Mouse (Mus musculus) intestine, embryonic 16.5 days (tissue): ENCODE data around the gene Hnrnph1. TPM values are rescaled to one million over a fixed set of nuclear protein-coding genes. Genes with fewer than 3 reads are reported as not detected.

Source experiments
- ATAC-seq: fragments of 200-750 bp; cut with Nextera tagmentation; 2 replicates; pipeline ENCODE4 v1.8.0; 2017; ENCODE audit warnings: moderate TSS enrichment, moderate library complexity
- H3K27ac ChIP-seq: fragments of 300-500 bp; sonication (generic); 2 replicates; pipeline ENCODE4 v1.5.1; 2014; ENCODE audit warnings: mild to moderate bottlenecking, low read length
- H3K27me3 ChIP-seq: fragments of 300-500 bp; sonication (generic); replicated peaks from 2 replicates; pipeline ENCODE4 v1.6.1; 2014; ENCODE audit warnings: low read length, control low read depth, mixed read lengths; ENCODE audit not compliant: control insufficient read depth, insufficient read depth
- H3K36me3 ChIP-seq: fragments of 300-500 bp; sonication (generic); 2 replicates; pipeline ENCODE4 v1.6.1; 2014; ENCODE audit warnings: low read length, control low read depth; ENCODE audit not compliant: control insufficient read depth, insufficient read depth
- H3K4me1 ChIP-seq: fragments of 300-500 bp; sonication (generic); 2 replicates; pipeline ENCODE4 v1.6.1; 2014; ENCODE audit warnings: low read length, control low read depth, mixed read lengths; ENCODE audit not compliant: control insufficient read depth, insufficient read depth
- H3K4me2 ChIP-seq: fragments of 300-500 bp; sonication (generic); 2 replicates; pipeline ENCODE4 v1.6.1; 2014; ENCODE audit warnings: low read depth, low read length, control low read depth
- H3K4me3 ChIP-seq: fragments of 300-500 bp; sonication (generic); 2 replicates; pipeline ENCODE4 v1.5.1; 2014; ENCODE audit warnings: mild to moderate bottlenecking, low read length
- H3K9ac ChIP-seq: fragments of 300-500 bp; sonication (generic); 2 replicates; pipeline ENCODE4 v1.6.1; 2014; ENCODE audit warnings: low read depth, low read length
- H3K9me3 ChIP-seq: fragments of 300-500 bp; sonication (generic); 2 replicates; pipeline ENCODE4 v1.6.1; 2016; ENCODE audit warnings: low read length, control low read depth; ENCODE audit not compliant: control insufficient read depth
- WGBS: fragments of 180-500 bp; shearing (Covaris S2); extraction: QIAGEN DNeasy Blood & Tissue Kit; methylation state at CpG from one replicate; pipeline ENCODE4 v1.1.7; 2014; 5-methylcytosine and 5-hydroxymethylcytosine counted together
- polyA plus RNA-seq: library from polyadenylated mRNA; unstranded; fragments of >200 nt; fragmentation: Nextera tagmentation; extraction: Ambion mirVana; gene quantifications from 2 replicates; pipeline ENCODE4 v1.2.1, GENCODE M21; 2015

The Hnrnph1 gene
- polyA plus RNA-seq, 1 experiment from 2014 or later, result 262 TPM

- WGBS, result 90% methylated on average over 7 of the region's 7 CpGs
Observed at GRCm38 (mm10) chr11:50394731-50395130, 17.9 kb downstream of the Hnrnph1 start.

DNA sequence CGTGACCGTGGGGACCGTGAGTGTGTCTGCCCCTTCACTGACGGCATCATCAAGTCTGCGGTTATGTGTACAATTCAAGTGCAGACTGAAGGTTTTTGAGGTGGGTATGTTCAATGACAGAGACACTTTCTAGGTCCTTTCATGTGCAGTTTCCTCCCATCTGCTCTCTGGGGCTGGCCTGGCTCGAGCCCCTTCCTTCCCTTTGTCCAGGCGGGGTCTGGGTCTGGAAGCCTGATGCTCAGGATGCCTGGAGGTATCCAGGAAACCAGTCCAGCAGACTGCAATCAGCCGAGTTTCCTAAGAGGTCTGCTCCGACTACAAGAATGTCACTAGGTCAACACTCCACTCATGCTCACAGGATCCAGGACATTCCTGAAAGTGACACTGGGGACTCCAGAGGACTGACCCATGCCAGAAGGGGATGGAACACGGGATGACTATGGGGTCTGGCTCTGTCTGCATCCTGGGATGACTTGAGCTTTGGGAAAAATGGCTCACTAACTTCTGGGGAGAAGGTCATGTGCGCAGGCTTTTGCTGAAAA lies 20.0 kb downstream of the Hnrnph1 start:
- Histone ChIP-seq H3K27ac (no peak overlapping the region), H3K36me3 (peaks cover 11% of the 10 kb centered on the region; the same call in 1 of the 2 replicates), H3K4me2 (no peak overlapping the region), H3K4me3 (no peak overlapping the region), H3K4me1 (no peaks in the 10 kb centered on the region), H3K9ac (no peak overlapping the region), H3K9me3 (no peaks in the 10 kb centered on the region), H3K27me3 (no peaks in the 10 kb centered on the region)
- no peak for ATAC-seq
- WGBS, result 76% methylated on average over 11 of the region's 11 CpGs

More at GRCm38 (mm10) chr11:50394731-50395130, 17.9 kb downstream of the Hnrnph1 start:
- Histone ChIP-seq H3K9ac (no peak overlapping the region), H3K9me3 (no peaks in the 10 kb centered on the region), H3K27ac (no peak overlapping the region), H3K27me3 (no peaks in the 10 kb centered on the region), H3K36me3 (peaks cover 5% of the 10 kb centered on the region; the same call in 1 of the 2 replicates), H3K4me2 (no peak overlapping the region), H3K4me1 (0 out of 2 replicates have a peak, but pooled peaks cover 2% of the 10 kb centered on the region), H3K4me3 (no peak overlapping the region)
- no peak for ATAC-seq

DNA sequence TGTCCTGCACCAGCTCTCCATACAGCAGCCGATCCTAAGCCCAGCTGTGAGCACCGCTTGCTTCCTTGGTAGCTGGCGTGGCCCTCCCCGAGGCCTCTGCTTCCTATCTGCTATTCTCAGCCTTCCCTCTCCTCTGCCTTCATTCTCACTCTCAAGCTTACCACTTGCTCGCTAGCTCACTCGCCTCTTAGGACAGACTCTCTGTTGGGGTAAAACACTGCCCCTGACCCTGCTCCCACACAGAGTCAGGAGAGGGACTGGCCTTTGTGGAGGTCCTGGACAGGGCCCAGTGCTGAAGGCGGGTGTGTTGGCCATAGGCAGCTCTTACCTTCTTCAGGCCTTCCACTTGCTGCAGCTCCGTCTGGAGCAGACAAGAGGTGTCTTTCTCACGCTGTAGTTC lies 20.5 kb downstream of the Hnrnph1 start:
- Histone ChIP-seq H3K27ac (no peak overlapping the region), H3K4me2 (no peak overlapping the region), H3K9ac (no peak overlapping the region), H3K9me3 (no peaks in the 10 kb centered on the region), H3K4me1 (no peaks in the 10 kb centered on the region), H3K4me3 (no peak overlapping the region), H3K36me3 (peaks cover 11% of the 10 kb centered on the region; the same call in 1 of the 2 replicates), H3K27me3 (no peaks in the 10 kb centered on the region)
- no peak for ATAC-seq
- 81% methylated on average over 9 of the region's 9 CpGs for WGBS

GRCm38 (mm10) chr11:50398803-50399202 lies 22.0 kb downstream of the Hnrnph1 start:
- Histone ChIP-seq H3K9me3 (no peaks in the 10 kb centered on the region), H3K9ac (no peak overlapping the region), H3K27me3 (no peaks in the 10 kb centered on the region), H3K4me2 (no peak overlapping the region), H3K4me1 (no peaks in the 10 kb centered on the region), H3K36me3 (peaks cover 11% of the 10 kb centered on the region; the same call in 1 of the 2 replicates), H3K27ac (no peak overlapping the region), H3K4me3 (no peak overlapping the region)
- ATAC-seq, result no peak
- 88% methylated on average over 13 of the region's 13 CpGs for WGBS

DNA sequence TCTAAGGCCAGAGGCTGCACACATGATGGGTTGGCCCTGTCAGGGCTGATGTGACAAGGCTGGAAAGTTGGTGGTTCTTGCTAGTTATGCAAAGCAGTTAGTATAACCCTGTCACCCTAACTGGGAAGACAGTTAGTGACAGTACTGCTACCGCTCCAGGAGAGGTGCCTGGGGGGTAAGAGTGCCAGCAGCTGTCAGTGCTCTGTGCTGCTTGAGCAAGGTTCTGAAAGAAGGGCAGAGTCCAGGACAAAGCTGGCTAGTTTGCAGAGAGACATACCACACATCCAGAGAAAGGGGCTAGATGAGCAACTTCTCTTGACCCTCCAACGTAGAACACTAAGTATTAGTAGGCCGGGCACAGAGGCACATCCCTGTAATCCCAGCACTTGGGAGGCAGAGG lies 25.7 kb downstream of the Hnrnph1 start:
- Histone ChIP-seq H3K4me2 (no peak overlapping the region), H3K36me3 (peaks cover 6% of the 10 kb centered on the region; the same call in 1 of the 2 replicates), H3K9me3 (no peaks in the 10 kb centered on the region), H3K27ac (no peak overlapping the region), H3K27me3 (no peaks in the 10 kb centered on the region), H3K9ac (no peak overlapping the region), H3K4me1 (no peaks in the 10 kb centered on the region), H3K4me3 (no peak overlapping the region)
- 97% methylated on average over 3 of the region's 3 CpGs for WGBS
- ATAC-seq, result no peak

GRCm38 (mm10) chr11:50403367-50404014 lies 26.7 kb downstream of the Hnrnph1 start:
- no peaks in the 10 kb centered on the region for H3K4me1 ChIP-seq
- no peak overlapping the region for H3K9ac ChIP-seq
- no peak overlapping the region for H3K4me2 ChIP-seq
- H3K36me3 ChIP-seq, result peaks cover 6% of the 10 kb centered on the region; the same call in 1 of the 2 replicates
- H3K27me3 ChIP-seq, result no peaks in the 10 kb centered on the region
- H3K9me3 ChIP-seq, result no peaks in the 10 kb centered on the region
- ATAC-seq, result no peak
- H3K27ac ChIP-seq, result no peak overlapping the region
- no peak overlapping the region for H3K4me3 ChIP-seq
- WGBS, result 70% methylated on average over 10 of the region's 10 CpGs

GRCm38 (mm10) chr11:50407235-50407634 lies 30.4 kb downstream of the Hnrnph1 start:
- Histone ChIP-seq H3K9me3 (no peaks in the 10 kb centered on the region), H3K9ac (no peak overlapping the region), H3K27me3 (no peaks in the 10 kb centered on the region), H3K27ac (no peak overlapping the region), H3K4me3 (no peak overlapping the region), H3K36me3 (peaks cover 4% of the 10 kb centered on the region; the same call in 1 of the 2 replicates), H3K4me1 (no peaks in the 10 kb centered on the region), H3K4me2 (no peak overlapping the region)
- WGBS, result 72% methylated on average over 6 of the region's 6 CpGs
- ATAC-seq, result no peak

DNA sequence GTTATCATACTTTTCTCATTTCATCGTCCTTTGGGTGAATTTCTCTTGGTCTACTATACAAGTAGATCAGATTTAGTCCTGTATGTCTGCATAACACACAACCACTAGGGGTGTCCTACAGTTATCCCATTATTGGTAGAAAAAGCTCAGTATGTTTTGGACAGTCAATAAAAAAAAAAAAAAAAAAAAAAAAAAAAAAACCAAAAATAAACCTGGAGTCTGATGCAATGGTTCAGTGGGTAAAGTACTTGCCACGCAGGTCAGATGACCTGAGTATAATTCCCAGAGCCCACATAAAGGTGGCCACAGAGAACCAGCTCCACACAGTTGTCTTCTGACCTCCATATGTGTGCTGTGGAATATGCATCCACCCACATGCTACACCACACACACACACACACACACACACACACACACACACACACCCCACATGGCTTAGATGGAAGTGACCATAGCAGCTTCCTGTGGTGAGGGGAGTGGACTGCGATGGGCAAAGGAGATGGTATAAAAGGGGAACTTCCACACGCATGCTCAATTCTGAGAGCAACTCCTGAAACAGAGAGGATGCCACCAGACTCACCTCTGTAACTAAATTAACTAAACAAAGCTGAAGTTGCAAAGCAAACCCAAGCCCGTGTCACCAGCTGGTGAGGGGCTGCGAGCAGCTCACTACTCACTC lies 38.9 kb downstream of the Hnrnph1 start:
- Histone ChIP-seq H3K4me2 (no peak overlapping the region), H3K4me3 (no peak overlapping the region), H3K27ac (no peak overlapping the region), H3K36me3 (peaks cover 9% of the 10 kb centered on the region), H3K9me3 (no peaks in the 10 kb centered on the region), H3K4me1 (no peaks in the 10 kb centered on the region), H3K27me3 (no peaks in the 10 kb centered on the region), H3K9ac (no peak overlapping the region)
- no peak for ATAC-seq
- 87% methylated on average over 6 of the region's 6 CpGs for WGBS

DNA sequence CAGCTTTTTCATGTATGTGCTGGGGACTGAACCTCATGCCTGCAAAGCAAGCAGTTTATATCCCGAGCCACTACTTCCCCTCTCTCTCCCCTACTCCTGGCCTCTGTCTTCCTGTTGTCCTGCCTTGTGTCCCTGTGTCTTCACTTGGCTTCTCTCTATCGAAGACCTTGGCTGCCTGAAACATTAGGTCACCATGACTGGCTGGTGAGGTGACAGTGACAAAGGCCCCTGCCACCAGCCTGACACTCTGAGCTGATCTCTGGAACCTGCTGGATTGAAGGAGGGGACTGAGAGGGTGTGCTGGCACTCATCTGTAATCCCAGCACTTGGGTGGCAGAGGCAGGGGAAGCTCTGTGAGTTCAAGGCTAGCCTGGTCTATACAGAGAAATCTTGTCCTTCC lies 41.1 kb downstream of the Hnrnph1 start:
- Histone ChIP-seq H3K9ac (no peak overlapping the region), H3K4me1 (0 out of 2 replicates have a peak, but pooled peaks cover 4% of the 10 kb centered on the region), H3K27ac (no peak overlapping the region), H3K4me3 (no peak overlapping the region), H3K27me3 (no peaks in the 10 kb centered on the region), H3K36me3 (peaks cover 5% of the 10 kb centered on the region), H3K4me2 (no peak overlapping the region), H3K9me3 (no peaks in the 10 kb centered on the region)
- no peak for ATAC-seq
- WGBS, result 72% methylated on average over 2 of the region's 2 CpGs
